Mouse (Mus musculus): ENCODE measurements around the gene Alpk1. TPM values are rescaled to one million over a fixed set of nuclear protein-coding genes. Genes with fewer than 3 reads are reported as not detected.

Gene Alpk1
- polyA plus RNA-seq, 1 experiment from 2014 or later: 0.72 TPM

DNA sequence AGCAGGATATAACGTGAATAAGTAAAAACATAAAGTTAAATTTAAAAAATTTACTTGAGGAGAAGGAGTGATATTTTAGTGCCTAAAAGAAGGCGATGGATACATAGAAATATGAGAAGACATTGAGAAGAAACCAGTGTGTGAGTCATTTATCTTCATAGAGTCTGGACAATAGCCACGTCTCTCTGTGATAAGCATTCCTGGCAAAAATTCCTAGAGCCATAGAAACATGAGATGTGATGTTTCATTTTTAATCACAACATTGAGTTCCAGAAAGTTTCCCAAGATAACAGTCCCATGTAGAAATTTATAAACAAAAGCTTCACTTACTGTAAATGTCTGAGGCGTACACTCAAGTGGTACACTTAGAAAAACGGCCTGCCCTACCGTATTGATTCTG, 2.6 kb upstream of the Alpk1 start:
- H3K4me1 ChIP-seq (ENCODE audit: control insufficient read depth, insufficient read depth, low read length): 0 out of 2 replicates have a peak, but pooled peaks cover 3% of the 10 kb centered on the region
- no peak for ATAC-seq (ENCODE audit: low FRiP score)
- no peak overlapping the region for H3K27ac ChIP-seq (ENCODE audit: low read depth, low read length)
- no peak overlapping the region for H3K4me3 ChIP-seq (ENCODE audit: low read depth, low read length)
- H3K36me3 ChIP-seq (ENCODE audit: control insufficient read depth, insufficient read depth, low read length): no peaks in the 10 kb centered on the region
- H3K9me3 ChIP-seq (ENCODE audit: control insufficient read depth, low read length): no peaks in the 10 kb centered on the region
- 89% methylated on average over 6 of the region's 6 CpGs for WGBS
- no peak for DNase-seq (ENCODE audit: low spot score, missing footprints)
- H3K9ac ChIP-seq (ENCODE audit: low read length): no peak overlapping the region
- H3K27me3 ChIP-seq (ENCODE audit: control insufficient read depth, insufficient read depth, low read length): peaks cover 6% of the 10 kb centered on the region
- no peak overlapping the region for H3K4me2 ChIP-seq

DNA sequence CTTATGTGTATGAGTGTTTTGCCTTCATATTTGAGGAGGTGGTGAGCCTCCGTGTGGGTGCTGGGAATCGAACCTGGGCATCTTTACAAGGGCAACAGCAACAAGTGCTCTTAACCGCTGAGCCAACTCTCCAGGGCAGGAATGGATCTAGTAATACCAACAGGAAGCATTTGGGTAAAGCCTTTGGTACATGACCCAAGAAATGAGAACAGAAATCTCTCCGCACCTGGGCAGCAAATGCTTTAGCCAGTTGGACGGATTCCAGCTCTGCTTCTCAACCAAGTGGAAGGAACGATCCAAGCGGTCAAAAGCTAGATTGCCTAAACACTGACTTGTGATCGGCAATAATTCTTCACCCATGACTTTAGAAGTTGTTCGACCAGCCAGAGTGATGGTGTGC, 594 bp upstream of the Alpk1 start:
- no peak for ATAC-seq (ENCODE audit: low FRiP score)
- 98% methylated on average over 9 of the region's 9 CpGs for WGBS
- DNase-seq (ENCODE audit: low spot score, missing footprints): peak; percentile 69

DNA sequence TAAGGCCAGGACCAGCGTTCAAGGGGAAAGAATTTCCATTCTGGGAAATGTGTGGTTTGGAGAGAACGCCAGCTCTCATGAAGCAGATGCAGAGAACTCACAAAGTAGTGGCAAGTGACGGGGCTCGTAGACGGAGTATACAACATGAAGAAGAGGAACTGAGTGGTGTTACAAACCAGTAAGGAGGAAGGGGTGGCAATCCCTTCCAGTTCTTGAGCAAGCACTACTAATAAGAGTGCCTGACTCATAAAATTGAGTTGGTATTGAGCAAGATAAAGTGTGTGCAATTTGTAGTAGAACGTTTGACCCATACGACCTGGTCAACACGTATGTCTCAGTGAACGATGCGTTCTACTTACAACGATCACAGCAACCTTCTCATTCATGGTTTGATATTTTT, 11.2 kb downstream of the Alpk1 start:
- no peaks in the 10 kb centered on the region for H3K4me1 ChIP-seq (ENCODE audit: control insufficient read depth, insufficient read depth, low read length)
- WGBS: 89% methylated on average over 11 of the region's 11 CpGs
- H3K9me3 ChIP-seq (ENCODE audit: control insufficient read depth, low read length): no peaks in the 10 kb centered on the region
- H3K36me3 ChIP-seq (ENCODE audit: control insufficient read depth, insufficient read depth, low read length): no peaks in the 10 kb centered on the region
- ATAC-seq (ENCODE audit: low FRiP score) (no peak), DNase-seq (ENCODE audit: low spot score, missing footprints) (peak; percentile 44)
- no peak overlapping the region for H3K4me3 ChIP-seq (ENCODE audit: low read depth, low read length)
- H3K9ac ChIP-seq (ENCODE audit: low read length): no peak overlapping the region
- H3K4me2 ChIP-seq: no peak overlapping the region
- no peak overlapping the region for H3K27ac ChIP-seq (ENCODE audit: low read depth, low read length)
- H3K27me3 ChIP-seq (ENCODE audit: control insufficient read depth, insufficient read depth, low read length): peaks cover 6% of the 10 kb centered on the region; the same call in 1 of the 2 replicates

More for the DNA sequence above, 594 bp upstream of the Alpk1 start:
- Histone ChIP-seq H3K4me2 (no peak overlapping the region), H3K4me3 (ENCODE audit: low read depth, low read length) (no peak overlapping the region), H3K36me3 (ENCODE audit: control insufficient read depth, insufficient read depth, low read length) (no peaks in the 10 kb centered on the region), H3K4me1 (ENCODE audit: control insufficient read depth, insufficient read depth, low read length) (0 out of 2 replicates have a peak, but pooled peaks cover 3% of the 10 kb centered on the region), H3K9ac (ENCODE audit: low read length) (no peak overlapping the region), H3K27me3 (ENCODE audit: control insufficient read depth, insufficient read depth, low read length) (no peaks in the 10 kb centered on the region; the same call in 1 of the 2 replicates), H3K27ac (ENCODE audit: low read depth, low read length) (no peak overlapping the region), H3K9me3 (ENCODE audit: control insufficient read depth, low read length) (no peaks in the 10 kb centered on the region)

DNA sequence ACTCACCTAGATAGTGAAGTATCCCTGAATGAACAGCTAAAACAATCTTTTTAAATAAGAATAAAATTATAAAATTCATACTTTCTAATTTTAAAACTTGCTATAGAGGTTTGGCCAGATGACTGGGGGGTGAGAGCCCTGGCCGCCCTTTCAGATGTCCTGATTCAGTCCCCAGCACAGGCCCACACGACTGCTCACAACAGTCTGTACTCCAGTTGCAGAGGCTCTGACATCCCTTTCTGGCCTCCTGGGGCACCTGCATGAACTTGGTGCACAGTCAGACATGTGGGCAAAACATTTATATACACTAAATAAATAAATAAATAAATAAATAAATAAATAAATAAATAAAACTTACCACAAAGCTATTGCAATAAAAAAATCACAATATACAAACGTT, 14.4 kb downstream of the Alpk1 start:
- DNase-seq (ENCODE audit: low spot score, missing footprints) (peak; percentile 62), ATAC-seq (ENCODE audit: low FRiP score) (no peak)
- H3K9ac ChIP-seq (ENCODE audit: low read length): no peak overlapping the region
- no peaks in the 10 kb centered on the region for H3K36me3 ChIP-seq (ENCODE audit: control insufficient read depth, insufficient read depth, low read length)
- H3K9me3 ChIP-seq (ENCODE audit: control insufficient read depth, low read length): no peaks in the 10 kb centered on the region
- no peak overlapping the region for H3K4me2 ChIP-seq
- no peak overlapping the region for H3K27ac ChIP-seq (ENCODE audit: low read depth, low read length)
- 69% methylated on average over 3 of the region's 3 CpGs for WGBS
- no peak overlapping the region for H3K4me3 ChIP-seq (ENCODE audit: low read depth, low read length)
- H3K4me1 ChIP-seq (ENCODE audit: control insufficient read depth, insufficient read depth, low read length): no peaks in the 10 kb centered on the region
- H3K27me3 ChIP-seq (ENCODE audit: control insufficient read depth, insufficient read depth, low read length): peaks cover 28% of the 10 kb centered on the region

DNA sequence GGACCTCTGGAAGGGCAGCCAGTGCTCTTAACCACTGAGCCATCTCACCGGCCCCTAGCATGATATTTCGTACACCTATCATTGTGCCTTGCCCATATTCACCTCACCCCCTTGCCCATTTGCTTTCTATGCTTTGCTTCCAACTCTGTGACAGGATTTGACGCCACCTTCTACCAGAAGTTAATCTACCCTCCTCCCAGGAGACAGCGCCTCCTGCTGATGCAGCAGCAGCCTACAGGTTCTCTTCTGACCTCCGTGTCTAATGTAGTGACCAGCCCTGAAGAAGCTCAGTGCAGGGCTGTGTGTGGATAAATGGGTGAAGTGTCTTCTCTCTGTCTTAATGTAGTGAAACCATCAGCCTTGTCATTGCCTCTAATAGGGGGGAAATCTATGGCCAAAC, 15.8 kb downstream of the Alpk1 start:
- Histone ChIP-seq H3K4me1 (ENCODE audit: control insufficient read depth, insufficient read depth, low read length) (no peaks in the 10 kb centered on the region), H3K9ac (ENCODE audit: low read length) (no peak overlapping the region), H3K27ac (ENCODE audit: low read depth, low read length) (no peak overlapping the region), H3K4me3 (ENCODE audit: low read depth, low read length) (no peak overlapping the region), H3K36me3 (ENCODE audit: control insufficient read depth, insufficient read depth, low read length) (no peaks in the 10 kb centered on the region), H3K9me3 (ENCODE audit: control insufficient read depth, low read length) (no peaks in the 10 kb centered on the region), H3K27me3 (ENCODE audit: control insufficient read depth, insufficient read depth, low read length) (peaks cover 40% of the 10 kb centered on the region), H3K4me2 (no peak overlapping the region)
- no peak for ATAC-seq (ENCODE audit: low FRiP score)
- WGBS: 52% methylated on average over 5 of the region's 5 CpGs
- DNase-seq (ENCODE audit: low spot score, missing footprints): peak; percentile 74

DNA sequence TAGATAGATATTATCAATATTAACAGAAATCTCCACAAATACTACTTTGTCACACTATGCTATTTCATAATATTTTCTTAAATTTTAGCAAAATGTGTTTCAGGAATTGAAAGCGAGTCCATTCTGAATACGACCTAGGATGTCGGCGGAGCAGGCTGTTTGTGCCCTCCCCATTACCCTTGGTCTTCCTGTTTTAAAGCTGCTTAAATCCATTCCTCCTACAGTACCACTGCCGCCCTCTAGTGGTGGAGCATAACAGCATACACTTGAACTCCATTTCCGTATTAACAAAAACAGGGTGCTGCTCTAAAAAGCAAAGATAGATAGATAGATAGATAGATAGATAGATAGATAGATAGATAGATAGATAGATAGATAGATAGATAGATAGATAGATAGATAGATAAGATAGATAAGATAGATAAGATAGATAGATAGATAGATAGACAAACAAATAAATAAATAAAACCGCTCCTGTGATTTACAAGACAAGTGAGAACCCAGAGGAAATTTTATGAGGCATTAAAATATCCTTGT, 17.2 kb downstream of the Alpk1 start:
- H3K9me3 ChIP-seq (ENCODE audit: control insufficient read depth, low read length): no peaks in the 10 kb centered on the region
- peak; percentile 89 for DNase-seq (ENCODE audit: low spot score, missing footprints)
- H3K4me2 ChIP-seq: no peak overlapping the region
- peaks cover 4% of the 10 kb centered on the region; the same call in 1 of the 2 replicates for H3K4me1 ChIP-seq (ENCODE audit: control insufficient read depth, insufficient read depth, low read length)
- no peak overlapping the region for H3K4me3 ChIP-seq (ENCODE audit: low read depth, low read length)
- WGBS: 24% methylated on average over 7 of the region's 7 CpGs
- no peak overlapping the region for H3K9ac ChIP-seq (ENCODE audit: low read length)
- peaks cover 53% of the 10 kb centered on the region for H3K27me3 ChIP-seq (ENCODE audit: control insufficient read depth, insufficient read depth, low read length)
- ATAC-seq (ENCODE audit: low FRiP score): no peak
- H3K36me3 ChIP-seq (ENCODE audit: control insufficient read depth, insufficient read depth, low read length): no peaks in the 10 kb centered on the region
- H3K27ac ChIP-seq (ENCODE audit: low read depth, low read length): no peak overlapping the region

DNA sequence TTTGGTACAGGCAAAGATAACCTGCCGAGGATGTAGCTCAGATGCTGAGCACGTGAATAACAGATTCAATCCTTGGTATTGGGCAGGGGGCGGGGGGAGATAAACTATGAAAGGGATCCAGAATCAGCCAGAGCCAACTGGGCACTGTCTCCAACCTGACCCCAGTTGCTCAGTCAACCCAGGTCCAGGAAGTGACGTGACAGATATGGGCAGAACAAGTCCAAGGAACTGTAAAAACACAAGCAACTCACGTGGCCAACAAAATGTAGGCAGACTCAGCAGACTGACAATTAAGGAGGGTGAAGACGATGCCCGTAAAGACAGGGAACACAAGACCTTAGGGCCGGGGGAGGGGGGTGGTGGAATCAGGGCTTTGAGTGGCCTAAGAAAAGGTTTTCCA, 17.9 kb downstream of the Alpk1 start:
- no peak for ATAC-seq (ENCODE audit: low FRiP score)
- Histone ChIP-seq H3K36me3 (ENCODE audit: control insufficient read depth, insufficient read depth, low read length) (no peaks in the 10 kb centered on the region), H3K4me3 (ENCODE audit: low read depth, low read length) (no peak overlapping the region), H3K27ac (ENCODE audit: low read depth, low read length) (no peak overlapping the region), H3K9ac (ENCODE audit: low read length) (no peak overlapping the region), H3K4me1 (ENCODE audit: control insufficient read depth, insufficient read depth, low read length) (peaks cover 5% of the 10 kb centered on the region; the same call in 1 of the 2 replicates), H3K4me2 (no peak overlapping the region), H3K9me3 (ENCODE audit: control insufficient read depth, low read length) (no peaks in the 10 kb centered on the region), H3K27me3 (ENCODE audit: control insufficient read depth, insufficient read depth, low read length) (peaks cover 60% of the 10 kb centered on the region)
- 71% methylated on average over 8 of the region's 8 CpGs for WGBS
- no peak for DNase-seq (ENCODE audit: low spot score, missing footprints)

DNA sequence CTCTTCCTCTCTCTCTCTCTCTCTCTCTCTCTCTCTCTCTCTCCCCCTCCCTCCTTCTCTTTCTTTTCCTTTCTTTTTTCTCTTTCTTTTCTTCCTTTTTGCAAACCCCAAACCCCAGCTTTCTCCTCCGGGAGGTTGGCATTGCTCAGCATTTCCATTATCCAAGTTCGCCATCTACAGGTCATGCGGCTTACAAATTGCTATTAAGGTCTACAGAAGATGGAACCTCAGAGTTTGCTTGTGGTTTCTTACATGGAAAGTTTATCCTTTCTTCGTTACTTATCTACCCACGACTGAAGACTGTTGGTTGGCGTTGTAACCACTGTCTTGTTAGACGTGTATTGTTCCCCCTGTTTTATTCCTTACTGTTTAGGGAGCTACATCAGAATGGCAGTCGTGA, 21.1 kb downstream of the Alpk1 start:
- no peak overlapping the region for H3K4me2 ChIP-seq
- H3K27me3 ChIP-seq (ENCODE audit: control insufficient read depth, insufficient read depth, low read length): peaks cover 86% of the 10 kb centered on the region
- H3K9ac ChIP-seq (ENCODE audit: low read length): no peak overlapping the region
- H3K4me1 ChIP-seq (ENCODE audit: control insufficient read depth, insufficient read depth, low read length): peaks cover 5% of the 10 kb centered on the region; the same call in 1 of the 2 replicates
- WGBS: 16% methylated on average over 8 of the region's 8 CpGs
- H3K36me3 ChIP-seq (ENCODE audit: control insufficient read depth, insufficient read depth, low read length): no peaks in the 10 kb centered on the region
- no peak overlapping the region for H3K4me3 ChIP-seq (ENCODE audit: low read depth, low read length)
- no peak overlapping the region for H3K27ac ChIP-seq (ENCODE audit: low read depth, low read length)
- H3K9me3 ChIP-seq (ENCODE audit: control insufficient read depth, low read length): no peaks in the 10 kb centered on the region
- DNase-seq (ENCODE audit: low spot score, missing footprints) (peak; percentile 92), ATAC-seq (ENCODE audit: low FRiP score) (no peak)

DNA sequence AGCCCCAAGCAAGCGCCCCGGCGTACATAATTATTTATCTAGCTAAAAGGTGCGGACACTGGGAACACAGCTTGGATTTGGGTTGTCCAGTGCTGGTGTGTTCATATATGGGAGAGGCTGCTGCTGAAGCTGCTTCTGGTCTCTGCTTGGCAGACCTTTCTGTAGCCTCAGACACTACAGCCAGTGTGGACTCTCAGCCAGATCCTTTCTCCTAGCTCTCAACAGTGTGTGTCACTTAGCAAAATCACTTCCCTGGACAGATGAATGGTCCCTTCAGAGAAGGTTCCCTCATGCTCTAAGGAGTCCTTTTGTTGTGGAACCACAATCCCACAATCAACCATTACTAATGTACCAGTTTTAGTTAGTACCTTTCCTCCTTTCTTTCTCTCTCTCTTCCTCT, 21.5 kb downstream of the Alpk1 start:
- Histone ChIP-seq H3K4me2 (no peak overlapping the region), H3K27me3 (ENCODE audit: control insufficient read depth, insufficient read depth, low read length) (peaks cover 88% of the 10 kb centered on the region), H3K9me3 (ENCODE audit: control insufficient read depth, low read length) (no peaks in the 10 kb centered on the region), H3K27ac (ENCODE audit: low read depth, low read length) (no peak overlapping the region), H3K4me1 (ENCODE audit: control insufficient read depth, insufficient read depth, low read length) (peaks cover 5% of the 10 kb centered on the region; the same call in 1 of the 2 replicates), H3K9ac (ENCODE audit: low read length) (no peak overlapping the region), H3K36me3 (ENCODE audit: control insufficient read depth, insufficient read depth, low read length) (no peaks in the 10 kb centered on the region), H3K4me3 (ENCODE audit: low read depth, low read length) (no peak overlapping the region)
- DNase-seq (ENCODE audit: low spot score, missing footprints): peak; percentile 90
- WGBS: 44% methylated on average over 4 of the region's 4 CpGs
- ATAC-seq (ENCODE audit: low FRiP score): peak; percentile 60

All from midbrain, embryonic 11.5 days (tissue).